ENCODE assay signal across 8 mouse cellular contexts in the genomic region with DNA sequence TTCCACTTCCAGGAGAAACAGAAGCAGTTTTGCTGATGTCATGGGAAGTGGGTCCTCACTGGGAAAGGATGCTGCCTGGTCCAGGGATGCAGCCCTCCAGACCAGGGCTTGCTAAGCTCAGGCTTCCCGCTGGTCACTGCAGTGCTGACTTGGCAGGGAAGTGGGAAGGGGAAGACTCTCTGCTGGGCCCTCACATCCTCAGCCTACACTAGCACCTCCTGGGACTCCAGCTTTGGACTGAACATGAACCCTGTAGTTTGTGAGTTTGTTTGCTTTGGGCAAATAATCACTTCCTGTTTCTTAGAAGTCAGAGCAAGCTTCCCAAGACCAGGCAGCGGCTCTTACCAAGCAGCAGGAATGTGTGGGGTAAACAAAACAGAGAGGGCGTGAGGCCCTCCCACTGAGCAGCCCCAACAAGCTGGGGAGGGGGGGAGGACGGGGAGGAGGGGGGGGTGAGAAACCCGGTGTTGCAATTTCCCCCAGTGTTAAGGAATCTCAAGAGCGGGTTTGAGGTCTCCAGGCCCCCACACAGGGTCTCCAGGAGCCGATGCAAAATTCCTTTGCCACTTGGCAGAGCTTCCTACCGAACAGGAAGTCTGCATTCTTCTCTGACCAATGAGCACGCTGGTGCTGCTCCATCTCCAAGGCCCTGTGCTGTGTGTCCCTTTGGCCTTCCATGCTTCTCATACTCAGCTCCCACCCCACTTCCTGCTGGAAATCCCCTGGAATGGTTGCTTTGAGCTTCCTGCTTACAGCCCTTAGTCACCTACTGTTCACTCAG.
A peak's percentile ranks its signal among the peaks of the same experiment; 100 is the strongest.
DNase-seq lines count a peak whose midpoint lies in the region; ATAC-seq and TF ChIP-seq lines count a peak whose summit lies in the region.

No protein-coding gene starts in this region.

- H3K4me1 ChIP-seq in forebrain, embryonic 11.5 days (replicated peaks; ENCODE audit: control insufficient read depth, insufficient read depth, low read length) = peaks cover 9% of the 10 kb centered on the region

- ATAC-seq in forebrain, embryonic 11.5 days (replicated peaks; ENCODE audit: low FRiP score) = peak; percentile 64
- no peak for ATAC-seq in activated CD4-positive, CD25-positive, alpha-beta regulatory T cell, adult 4 months

- DNase-seq in adrenal gland, postnatal 36 days = peak; percentile 12 to 46
- DNase-seq in forebrain, embryonic 11.5 days (ENCODE audit: low spot score) = no peak
- DNase-seq in heart, postnatal 25 days (ENCODE audit: low spot score) = peak; percentile 32
- peak; percentile 62 to 76 for DNase-seq in kidney, postnatal 4 days
- peak; percentile 33 for DNase-seq in mesoderm, embryonic 11.5 days (ENCODE audit: low read depth, low spot score)
- no peak for DNase-seq in layer of hippocampus, adult 2 months (ENCODE audit: low spot score in 2 of 2)
- DNase-seq in layer of hippocampus, postnatal 36 days = no peak

- H3K4me2 ChIP-seq in forebrain, embryonic 11.5 days (ENCODE audit: low read depth, low read length, severe bottlenecking) = no peak overlapping the region

- 20% methylated on average over 9 of the region's 9 CpGs for WGBS in forebrain, embryonic 11.5 days

- intact Hi-C loops in heart, postnatal 25 days (cut with DNase I) = loop anchor here (5.0 to 10.0 kb wide), 2 partner anchors 216 to 478 kb away; partner anchors contain the start of genes Ercc8 and Ndufaf2

- no peaks in the 10 kb centered on the region for H3K9me3 ChIP-seq in forebrain, embryonic 11.5 days (ENCODE audit: control insufficient read depth, low read length)

- no peak for TF ChIP-seq CTCF in layer of hippocampus, adult 2 months (conservative IDR thresholded peaks at IDR 0.05)

- H3K4me3 ChIP-seq in forebrain, embryonic 11.5 days (ENCODE audit: low read depth, low read length) = no peak overlapping the region
- no peak overlapping the region for H3K4me3 ChIP-seq in layer of hippocampus, adult 2 months

- 0 out of 2 replicates have a peak overlapping the region, but pooled peaks have one; percentile 15 for H3K27ac ChIP-seq in forebrain, embryonic 11.5 days (ENCODE audit: low read depth, low read length)
- H3K27ac ChIP-seq in layer of hippocampus, adult 2 months = no peak overlapping the region

- H3K9ac ChIP-seq in forebrain, embryonic 11.5 days (ENCODE audit: low read length) = no peak overlapping the region

- H3K27me3 ChIP-seq in forebrain, embryonic 11.5 days (ENCODE audit: control insufficient read depth, insufficient read depth, low read length) = no peaks in the 10 kb centered on the region

- no peaks in the 10 kb centered on the region for H3K36me3 ChIP-seq in forebrain, embryonic 11.5 days (ENCODE audit: control insufficient read depth, insufficient read depth, low read length)

Comparison
In these comparisons a context has a peak if more than half of its experiments do, and no peak if none do; other contexts are left out.
1. DNase-seq: peak in adrenal gland, postnatal 36 days (2 of 2), heart, postnatal 25 days (single experiment), kidney, postnatal 4 days (2 of 2) and mesoderm, embryonic 11.5 days (single experiment); none in forebrain, embryonic 11.5 days (single experiment), layer of hippocampus, adult 2 months (0 of 2) and layer of hippocampus, postnatal 36 days (0 of 2).